Mouse (Mus musculus): ENCODE data around the gene Fcnb. TPM values are rescaled to one million over a fixed set of nuclear protein-coding genes. Genes with fewer than 3 reads are reported as not detected.

Gene Fcnb
- 0.15 TPM in 1 of 2 replicates, not detected in the other for polyA plus RNA-seq (2014; fragmentation: Nextera tagmentation; extraction: Ambion mirVana)

GRCm38 (mm10) chr2:28084768-28085167 lies at the start of gene Fcnb:
Fcnb (minus strand) TSS chr2:28084885.
- DNase-seq (ENCODE audit: low spot score), result no peak
- WGBS, result 84% methylated on average over 3 of the region's 3 CpGs
- Histone ChIP-seq H3K4me2 (ENCODE audit: low read length) (no peak within 1 kb of the TSS), H3K9me3 (ENCODE audit: control insufficient read depth, low read length) (no peaks in the 10 kb centered on the region), H3K9ac (ENCODE audit: low read length) (no peak within 1 kb of the TSS), H3K36me3 (ENCODE audit: control insufficient read depth, insufficient read depth, low read length) (no peaks in the 10 kb centered on the region), H3K4me1 (replicated peaks; ENCODE audit: control insufficient read depth, insufficient read depth, low read length) (no peaks in the 10 kb centered on the region; the same call in 1 of the 2 replicates), H3K27me3 (replicated peaks; ENCODE audit: control insufficient read depth, insufficient read depth, low read length) (no peaks in the 10 kb centered on the region), H3K27ac (ENCODE audit: low read depth) (no peak within 1 kb of the TSS), H3K4me3 (ENCODE audit: low read depth, low read length) (no peak within 1 kb of the TSS)
- no peak for ATAC-seq (replicated peaks; ENCODE audit: low FRiP score, low TSS enrichment, low read depth)

- no peaks in the 10 kb centered on the region for H3K36me3 ChIP-seq (ENCODE audit: control insufficient read depth, insufficient read depth, low read length)
- ATAC-seq (replicated peaks; ENCODE audit: low FRiP score, low TSS enrichment, low read depth), result no peak
Observed at GRCm38 (mm10) chr2:28133833-28134232, 49.1 kb upstream of the Fcnb start.

GRCm38 (mm10) chr2:28132117-28132516 lies 47.4 kb upstream of the Fcnb start:
- no peaks in the 10 kb centered on the region for H3K9me3 ChIP-seq (ENCODE audit: control insufficient read depth, low read length)
- H3K4me2 ChIP-seq (ENCODE audit: low read length), result no peak overlapping the region
- ATAC-seq (replicated peaks; ENCODE audit: low FRiP score, low TSS enrichment, low read depth), result no peak
- H3K4me3 ChIP-seq (ENCODE audit: low read depth, low read length), result no peak overlapping the region
- no peaks in the 10 kb centered on the region for H3K36me3 ChIP-seq (ENCODE audit: control insufficient read depth, insufficient read depth, low read length)
- H3K4me1 ChIP-seq (replicated peaks; ENCODE audit: control insufficient read depth, insufficient read depth, low read length), result peaks cover 5% of the 10 kb centered on the region; the same call in 1 of the 2 replicates
- no peaks in the 10 kb centered on the region for H3K27me3 ChIP-seq (replicated peaks; ENCODE audit: control insufficient read depth, insufficient read depth, low read length)
- DNase-seq (ENCODE audit: low spot score), result no peak
- no peak overlapping the region for H3K9ac ChIP-seq (ENCODE audit: low read length)
- WGBS, result 77% methylated on average over 4 of the region's 4 CpGs
- H3K27ac ChIP-seq (ENCODE audit: low read depth), result no peak overlapping the region

More at GRCm38 (mm10) chr2:28133833-28134232, 49.1 kb upstream of the Fcnb start:
- Histone ChIP-seq H3K9ac (ENCODE audit: low read length) (no peak overlapping the region), H3K4me2 (ENCODE audit: low read length) (no peak overlapping the region), H3K27ac (ENCODE audit: low read depth) (no peak overlapping the region), H3K27me3 (replicated peaks; ENCODE audit: control insufficient read depth, insufficient read depth, low read length) (no peaks in the 10 kb centered on the region), H3K9me3 (ENCODE audit: control insufficient read depth, low read length) (no peaks in the 10 kb centered on the region), H3K4me1 (replicated peaks; ENCODE audit: control insufficient read depth, insufficient read depth, low read length) (peaks cover 10% of the 10 kb centered on the region; the same call in 1 of the 2 replicates), H3K4me3 (ENCODE audit: low read depth, low read length) (no peak overlapping the region)
- 83% methylated on average over 9 of the region's 9 CpGs for WGBS
- DNase-seq (ENCODE audit: low spot score), result no peak

GRCm38 (mm10) chr2:28126763-28127438 lies 42.2 kb upstream of the Fcnb start:
- no peak overlapping the region for H3K4me2 ChIP-seq (ENCODE audit: low read length)
- WGBS, result 38% methylated on average over 12 of the region's 12 CpGs
- no peaks in the 10 kb centered on the region for H3K27me3 ChIP-seq (replicated peaks; ENCODE audit: control insufficient read depth, insufficient read depth, low read length)
- no peaks in the 10 kb centered on the region; the same call in 1 of the 2 replicates for H3K9me3 ChIP-seq (ENCODE audit: control insufficient read depth, low read length)
- no peak overlapping the region for H3K4me3 ChIP-seq (ENCODE audit: low read depth, low read length)
- H3K9ac ChIP-seq (ENCODE audit: low read length), result no peak overlapping the region
- ATAC-seq (replicated peaks; ENCODE audit: low FRiP score, low TSS enrichment, low read depth), result no peak
- H3K27ac ChIP-seq (ENCODE audit: low read depth), result 0 out of 2 replicates have a peak overlapping the region, but pooled peaks have one; percentile 22
- peaks cover 7% of the 10 kb centered on the region; the same call in 1 of the 2 replicates for H3K4me1 ChIP-seq (replicated peaks; ENCODE audit: control insufficient read depth, insufficient read depth, low read length)
- no peak for DNase-seq (ENCODE audit: low spot score)
- H3K36me3 ChIP-seq (ENCODE audit: control insufficient read depth, insufficient read depth, low read length), result no peaks in the 10 kb centered on the region

GRCm38 (mm10) chr2:28123910-28124309 lies 39.2 kb upstream of the Fcnb start:
- no peak overlapping the region for H3K27ac ChIP-seq (ENCODE audit: low read depth)
- no peaks in the 10 kb centered on the region for H3K27me3 ChIP-seq (replicated peaks; ENCODE audit: control insufficient read depth, insufficient read depth, low read length)
- ATAC-seq (replicated peaks; ENCODE audit: low FRiP score, low TSS enrichment, low read depth), result no peak
- H3K4me2 ChIP-seq (ENCODE audit: low read length), result no peak overlapping the region
- peaks cover 7% of the 10 kb centered on the region; the same call in 1 of the 2 replicates for H3K4me1 ChIP-seq (replicated peaks; ENCODE audit: control insufficient read depth, insufficient read depth, low read length)
- WGBS, result 88% methylated on average over 2 of the region's 2 CpGs
- no peaks in the 10 kb centered on the region for H3K36me3 ChIP-seq (ENCODE audit: control insufficient read depth, insufficient read depth, low read length)
- H3K9ac ChIP-seq (ENCODE audit: low read length), result no peak overlapping the region
- no peak overlapping the region for H3K4me3 ChIP-seq (ENCODE audit: low read depth, low read length)
- H3K9me3 ChIP-seq (ENCODE audit: control insufficient read depth, low read length), result no peaks in the 10 kb centered on the region; the same call in 1 of the 2 replicates
- DNase-seq (ENCODE audit: low spot score), result no peak

- Histone ChIP-seq H3K4me2 (ENCODE audit: low read length) (no peak overlapping the region), H3K4me1 (replicated peaks; ENCODE audit: control insufficient read depth, insufficient read depth, low read length) (peaks cover 4% of the 10 kb centered on the region; the same call in 1 of the 2 replicates), H3K9me3 (ENCODE audit: control insufficient read depth, low read length) (no peaks in the 10 kb centered on the region; the same call in 1 of the 2 replicates), H3K4me3 (ENCODE audit: low read depth, low read length) (no peak overlapping the region), H3K9ac (ENCODE audit: low read length) (no peak overlapping the region), H3K27ac (ENCODE audit: low read depth) (peak overlapping the region; percentile 24), H3K27me3 (replicated peaks; ENCODE audit: control insufficient read depth, insufficient read depth, low read length) (no peaks in the 10 kb centered on the region), H3K36me3 (ENCODE audit: control insufficient read depth, insufficient read depth, low read length) (no peaks in the 10 kb centered on the region)
- no peak for ATAC-seq (replicated peaks; ENCODE audit: low FRiP score, low TSS enrichment, low read depth)
- 43% methylated on average over 4 of the region's 4 CpGs for WGBS
- DNase-seq (ENCODE audit: low spot score), result no peak
Observed at GRCm38 (mm10) chr2:28121309-28121708, 36.6 kb upstream of the Fcnb start.

- H3K4me3 ChIP-seq (ENCODE audit: low read depth, low read length), result no peak overlapping the region
- H3K9ac ChIP-seq (ENCODE audit: low read length), result no peak overlapping the region
- no peaks in the 10 kb centered on the region for H3K27me3 ChIP-seq (replicated peaks; ENCODE audit: control insufficient read depth, insufficient read depth, low read length)
- H3K36me3 ChIP-seq (ENCODE audit: control insufficient read depth, insufficient read depth, low read length), result no peaks in the 10 kb centered on the region
- peaks cover 4% of the 10 kb centered on the region; the same call in 1 of the 2 replicates for H3K4me1 ChIP-seq (replicated peaks; ENCODE audit: control insufficient read depth, insufficient read depth, low read length)
- no peak overlapping the region for H3K27ac ChIP-seq (ENCODE audit: low read depth)
- 90% methylated on average over 9 of the region's 9 CpGs for WGBS
- no peak for ATAC-seq (replicated peaks; ENCODE audit: low FRiP score, low TSS enrichment, low read depth)
- H3K4me2 ChIP-seq (ENCODE audit: low read length), result no peak overlapping the region
- DNase-seq (ENCODE audit: low spot score), result no peak
- H3K9me3 ChIP-seq (ENCODE audit: control insufficient read depth, low read length), result no peaks in the 10 kb centered on the region; the same call in 1 of the 2 replicates
Observed at GRCm38 (mm10) chr2:28120342-28120741, 35.7 kb upstream of the Fcnb start.

- no peaks in the 10 kb centered on the region for H3K36me3 ChIP-seq (ENCODE audit: control insufficient read depth, insufficient read depth, low read length)
- H3K9me3 ChIP-seq (ENCODE audit: control insufficient read depth, low read length), result no peaks in the 10 kb centered on the region; the same call in 1 of the 2 replicates
- H3K27ac ChIP-seq (ENCODE audit: low read depth), result no peak overlapping the region
- no peaks in the 10 kb centered on the region for H3K27me3 ChIP-seq (replicated peaks; ENCODE audit: control insufficient read depth, insufficient read depth, low read length)
- ATAC-seq (replicated peaks; ENCODE audit: low FRiP score, low TSS enrichment, low read depth) (no peak), DNase-seq (ENCODE audit: low spot score) (no peak)
- WGBS, result 46% methylated on average over 6 of the region's 6 CpGs
- peaks cover 4% of the 10 kb centered on the region; the same call in 1 of the 2 replicates for H3K4me1 ChIP-seq (replicated peaks; ENCODE audit: control insufficient read depth, insufficient read depth, low read length)
- H3K4me2 ChIP-seq (ENCODE audit: low read length), result no peak overlapping the region
- H3K4me3 ChIP-seq (ENCODE audit: low read depth, low read length), result no peak overlapping the region
- H3K9ac ChIP-seq (ENCODE audit: low read length), result no peak overlapping the region
Observed at GRCm38 (mm10) chr2:28118518-28119116, 33.9 kb upstream of the Fcnb start.
